Mouse (Mus musculus): ENCODE results near the gene Cnnm2. TPM values are rescaled to one million over a fixed set of nuclear protein-coding genes. Genes with fewer than 3 reads are reported as not detected.

Gene Cnnm2
- total and polyA plus RNA-seq, 3 experiments, result 4.0 to 10.7 TPM; not detected in 1

DNA sequence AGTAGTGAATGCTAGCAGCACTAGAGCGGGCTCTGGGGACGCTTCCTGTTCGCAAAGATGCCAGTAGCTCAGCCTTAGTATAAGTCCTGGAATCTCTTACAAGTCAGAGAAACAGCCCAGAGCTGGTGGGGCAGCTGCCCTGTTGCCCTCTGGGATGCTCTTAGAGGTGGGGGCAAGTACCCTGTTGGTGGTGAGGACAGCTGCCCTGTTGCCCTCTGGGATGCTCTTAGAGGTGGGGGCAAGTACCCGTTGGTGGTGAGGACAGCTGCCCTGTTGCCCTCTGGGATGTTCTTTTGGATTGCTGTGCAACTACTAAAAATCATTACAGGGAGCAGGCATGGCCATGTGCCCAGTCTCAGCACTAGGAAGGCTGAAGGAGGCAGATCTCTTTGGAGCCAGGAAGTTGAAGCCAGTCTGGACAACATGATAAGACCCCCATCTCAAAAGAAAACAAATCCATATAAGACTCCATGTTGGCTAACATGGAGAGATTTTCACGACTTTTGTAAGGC, 66.3 kb downstream of the Cnnm2 start:
- no peaks in the 10 kb centered on the region for H3K9me3 ChIP-seq (replicated peaks; ENCODE audit: insufficient read depth, low read length)
- H3K27ac ChIP-seq (ENCODE audit: control insufficient read depth, low read depth, low read length), result no peak overlapping the region
- H3K27me3 ChIP-seq (ENCODE audit: control insufficient read depth in 1 of 2, insufficient read depth in 2 of 2, low read length in 2 of 2), result no peaks in the 10 kb centered on the region
- no peak overlapping the region for H3K9ac ChIP-seq (ENCODE audit: control insufficient read depth, low read depth, low read length, poor library complexity, severe bottlenecking)
- TF ChIP-seq BHLHE40 (IDR thresholded peaks at IDR 0.05; ENCODE audit: borderline replicate concordance, low read depth, low read length), result no peak
- no peak for TF ChIP-seq MXI1 (IDR thresholded peaks at IDR 0.05; ENCODE audit: low read depth, low read length)
- no peak for TF ChIP-seq NRF1 (IDR thresholded peaks at IDR 0.05; ENCODE audit: insufficient read depth, low read depth, low read length, poor library complexity, severe bottlenecking)
- TF ChIP-seq MEF2A (IDR thresholded peaks at IDR 0.05; ENCODE audit: extremely low read depth, insufficient replicate concordance, low read depth, low read length, poor library complexity, severe bottlenecking), result no peak
- no peak for TF ChIP-seq ETS1 (IDR thresholded peaks at IDR 0.05; ENCODE audit: low read depth, low read length)
- no peak for TF ChIP-seq CHD2 (IDR thresholded peaks at IDR 0.05; ENCODE audit: low read length)
- TF ChIP-seq ZC3H11A (IDR thresholded peaks at IDR 0.05; ENCODE audit: low read depth, low read length), result no peak
- TF ChIP-seq TBP (IDR thresholded peaks at IDR 0.05; ENCODE audit: low read depth, low read length), result no peak
- TF ChIP-seq CTCF (IDR thresholded peaks at IDR 0.05 in 2 of 3, conservative IDR thresholded peaks at IDR 0.05 in 1 of 3; ENCODE audit: control insufficient read depth in 1 of 3, insufficient read depth in 1 of 3, low read depth in 2 of 3, low read length in 3 of 3, poor library complexity in 1 of 3, severe bottlenecking in 1 of 3), result no peak
- TF ChIP-seq POLR2AphosphoS2 (IDR thresholded peaks at IDR 0.05; ENCODE audit: low read length), result no peak
- no peak overlapping the region for H3K4me3 ChIP-seq (ENCODE audit: control insufficient read depth in 1 of 2, insufficient read depth in 1 of 2, low read depth in 2 of 2, low read length in 2 of 2)
- H3K79me2 ChIP-seq (ENCODE audit: control insufficient read depth, insufficient read depth, low read length, poor library complexity), result no peaks in the 10 kb centered on the region
- no peak for DNase-seq (ENCODE audit: low read depth, low spot score)
- no peaks in the 10 kb centered on the region for H3K36me3 ChIP-seq (ENCODE audit: control insufficient read depth in 1 of 2, insufficient read depth in 2 of 2, low read length in 2 of 2)
- H3K4me1 ChIP-seq (ENCODE audit: control insufficient read depth in 1 of 2, insufficient read depth in 2 of 2, low read length in 2 of 2), result no peaks in the 10 kb centered on the region

DNA sequence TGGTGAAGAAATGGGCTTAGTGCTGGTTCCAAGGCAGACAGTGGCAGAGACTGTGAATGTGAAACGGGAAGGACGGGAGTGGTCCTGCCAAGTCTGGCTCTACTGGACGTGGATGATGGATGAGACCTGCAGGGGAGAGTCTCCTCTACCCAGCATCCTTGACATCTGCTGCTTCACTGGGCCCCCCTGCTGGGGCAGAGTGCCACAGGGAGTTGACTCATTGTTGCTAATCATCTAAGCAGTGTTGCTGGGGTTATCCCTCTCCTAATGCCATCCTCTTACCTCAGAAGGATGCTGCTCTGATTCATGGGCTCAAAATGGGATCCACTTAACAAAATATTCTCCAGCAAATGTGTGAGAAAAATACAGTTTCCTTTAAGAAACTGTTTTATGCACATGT, 67.6 kb downstream of the Cnnm2 start:
- Histone ChIP-seq H3K27me3 (ENCODE audit: control insufficient read depth in 1 of 2, insufficient read depth in 2 of 2, low read length in 2 of 2) (no peaks in the 10 kb centered on the region), H3K9ac (ENCODE audit: control insufficient read depth, low read depth, low read length, poor library complexity, severe bottlenecking) (no peak overlapping the region), H3K9me3 (replicated peaks; ENCODE audit: insufficient read depth, low read length) (no peaks in the 10 kb centered on the region), H3K27ac (ENCODE audit: control insufficient read depth, low read depth, low read length) (no peak overlapping the region), H3K4me3 (ENCODE audit: control insufficient read depth in 1 of 2, insufficient read depth in 1 of 2, low read depth in 2 of 2, low read length in 2 of 2) (no peak overlapping the region), H3K36me3 (ENCODE audit: control insufficient read depth in 1 of 2, insufficient read depth in 2 of 2, low read length in 2 of 2) (no peaks in the 10 kb centered on the region), H3K79me2 (ENCODE audit: control insufficient read depth, insufficient read depth, low read length, poor library complexity) (no peaks in the 10 kb centered on the region), H3K4me1 (ENCODE audit: control insufficient read depth in 1 of 2, insufficient read depth in 2 of 2, low read length in 2 of 2) (no peaks in the 10 kb centered on the region)
- DNase-seq (ENCODE audit: low read depth, low spot score), result no peak
- TF ChIP-seq MAX (IDR thresholded peaks at IDR 0.05; ENCODE audit: low read length) (no peak), MAZ (IDR thresholded peaks at IDR 0.05; ENCODE audit: low read depth, low read length) (no peak), HCFC1 (IDR thresholded peaks at IDR 0.05; ENCODE audit: low read depth, low read length) (no peak), USF1 (IDR thresholded peaks at IDR 0.05; ENCODE audit: low read depth, low read length) (no peak), GATA1 (IDR thresholded peaks at IDR 0.05; ENCODE audit: low read depth, low read length) (no peak)

DNA sequence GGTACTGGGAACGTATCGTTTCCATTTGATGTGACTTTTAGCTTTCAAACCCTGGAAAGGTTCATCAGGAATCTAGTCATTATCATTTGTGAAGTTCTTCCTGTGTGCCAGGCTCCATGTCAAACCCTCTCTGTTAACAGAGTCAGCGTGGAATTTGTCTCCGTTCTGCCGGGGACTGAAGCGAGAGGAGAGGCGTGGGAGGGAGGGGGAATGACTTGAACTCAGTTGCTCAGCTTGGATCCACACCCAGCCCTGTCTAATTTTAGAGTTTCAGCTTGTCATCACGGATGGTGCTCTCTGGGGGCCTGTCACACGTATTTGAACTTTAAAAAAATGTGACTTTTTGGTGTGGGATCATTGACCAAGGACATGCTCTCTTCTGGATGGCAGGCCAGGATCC, 70.0 kb downstream of the Cnnm2 start:
- H3K4me1 ChIP-seq (ENCODE audit: control insufficient read depth in 1 of 2, insufficient read depth in 2 of 2, low read length in 2 of 2), result no peaks in the 10 kb centered on the region
- TF ChIP-seq TCF12 (IDR thresholded peaks at IDR 0.05; ENCODE audit: low read depth, low read length), result no peak
- TF ChIP-seq MXI1 (IDR thresholded peaks at IDR 0.05; ENCODE audit: low read depth, low read length), result no peak
- no peak for TF ChIP-seq E2F4 (IDR thresholded peaks at IDR 0.05; ENCODE audit: borderline replicate concordance, low read depth, low read length)
- no peak for TF ChIP-seq CTCF (IDR thresholded peaks at IDR 0.05 in 2 of 3, conservative IDR thresholded peaks at IDR 0.05 in 1 of 3; ENCODE audit: control insufficient read depth in 1 of 3, insufficient read depth in 1 of 3, low read depth in 2 of 3, low read length in 3 of 3, poor library complexity in 1 of 3, severe bottlenecking in 1 of 3)
- no peak for TF ChIP-seq MAX (IDR thresholded peaks at IDR 0.05; ENCODE audit: low read length)

More for the DNA sequence above, 70.0 kb downstream of the Cnnm2 start:
- no peak overlapping the region for H3K27ac ChIP-seq (ENCODE audit: control insufficient read depth, low read depth, low read length)
- no peaks in the 10 kb centered on the region for H3K27me3 ChIP-seq (ENCODE audit: control insufficient read depth in 1 of 2, insufficient read depth in 2 of 2, low read length in 2 of 2)
- no peak for DNase-seq (ENCODE audit: low read depth, low spot score)
- H3K9ac ChIP-seq (ENCODE audit: control insufficient read depth, low read depth, low read length, poor library complexity, severe bottlenecking), result no peak overlapping the region
- H3K36me3 ChIP-seq (ENCODE audit: control insufficient read depth in 1 of 2, insufficient read depth in 2 of 2, low read length in 2 of 2), result no peaks in the 10 kb centered on the region
- H3K79me2 ChIP-seq (ENCODE audit: control insufficient read depth, insufficient read depth, low read length, poor library complexity), result no peaks in the 10 kb centered on the region
- no peaks in the 10 kb centered on the region for H3K9me3 ChIP-seq (replicated peaks; ENCODE audit: insufficient read depth, low read length)
- H3K4me3 ChIP-seq (ENCODE audit: control insufficient read depth in 1 of 2, insufficient read depth in 1 of 2, low read depth in 2 of 2, low read length in 2 of 2), result no peak overlapping the region
